Mouse (Mus musculus) G1E (cell line): ENCODE measurements at regions not wholly inside any gene's neighbourhood (a gene's known extent, or its start where the extent isn't known, plus 50 kb on each side); places are given as distances from the start of the nearest gene placed in this dataset.

Experiments used
- ATAC-seq: 2 replicates; pipeline ENCODE4 v1.8.0; 2016; ENCODE audit warnings: mild to moderate bottlenecking; ENCODE audit not compliant: insufficient number of reproducible peaks, poor library complexity, low FRiP score, severe bottlenecking; ENCODE audit errors: extremely low read depth
- DNase-seq: peaks from one replicate; pipeline ENCODE4 v3.0.0; 2012; ENCODE audit warnings: low spot score
- H3K27me3 ChIP-seq: 2 replicates; pipeline ENCODE4 v1.6.1; 2012; ENCODE audit warnings: mild to moderate bottlenecking, low read length, inconsistent platforms; ENCODE audit not compliant: insufficient read depth
- H3K36me3 ChIP-seq: replicated peaks from 2 replicates; pipeline ENCODE3; 2012; ENCODE audit warnings: mild to moderate bottlenecking, inconsistent platforms
- H3K4me1 ChIP-seq: 2 replicates; pipeline ENCODE4 v1.6.1; 2012; ENCODE audit warnings: low read depth, low read length, inconsistent platforms, mixed read lengths; ENCODE audit not compliant: insufficient read depth
- H3K4me3 ChIP-seq: 2 replicates; pipeline ENCODE4 v1.5.1; 2012; ENCODE audit warnings: low read depth, mild to moderate bottlenecking, inconsistent platforms, low read length, moderate library complexity, mixed read lengths
- H3K9me3 ChIP-seq: replicated peaks from 2 replicates; pipeline ENCODE4 v1.6.1; 2012; ENCODE audit warnings: inconsistent platforms
- CTCF ChIP-seq: IDR thresholded peaks from 2 replicates; pipeline ENCODE4 v1.5.1; 2012; ENCODE audit warnings: low read depth, low read length, inconsistent platforms, mixed read lengths
- GATA1 ChIP-seq: IDR thresholded peaks from 2 replicates; pipeline ENCODE4 v1.6.1; 2012; ENCODE audit warnings: borderline replicate concordance, low read length, inconsistent platforms, mixed read lengths
- GATA2 ChIP-seq: IDR thresholded peaks from 2 replicates; pipeline ENCODE4 v1.6.1; 2012; ENCODE audit warnings: low read depth, low read length, inconsistent platforms, borderline replicate concordance
- POLR2AphosphoS5 ChIP-seq: IDR thresholded peaks from 2 replicates; pipeline ENCODE4 v1.6.1; 2012; ENCODE audit warnings: low read depth, low read length, inconsistent platforms; ENCODE audit not compliant: insufficient replicate concordance
- TAL1 ChIP-seq: conservative IDR thresholded peaks from 2 replicates; pipeline ENCODE4 v1.6.1; 2012; ENCODE audit warnings: low read depth, low read length, inconsistent platforms, mixed read lengths

DNA sequence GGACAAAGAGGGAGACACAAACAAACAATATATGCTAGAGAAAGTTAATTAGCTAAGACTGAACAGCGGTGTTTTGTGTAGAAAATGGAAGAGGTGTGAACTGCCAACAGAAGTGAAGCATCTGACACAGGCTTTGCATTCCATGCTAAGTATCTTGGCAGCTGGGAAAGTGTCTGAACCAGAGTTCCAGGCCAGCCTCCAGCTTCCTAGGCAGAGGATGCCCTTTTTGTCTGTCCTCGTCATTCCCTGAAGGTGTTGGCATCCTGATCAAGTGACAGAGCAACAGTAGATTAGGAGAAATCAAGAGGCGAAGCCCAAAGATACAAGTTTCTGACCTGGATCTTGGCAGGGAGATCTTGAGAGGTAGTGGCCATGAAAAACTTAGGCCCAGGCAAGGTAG, 452.4 kb downstream of the Epha4 start:
- Histone ChIP-seq H3K4me1 (no peaks in the 10 kb centered on the region), H3K4me3 (no peak overlapping the region), H3K9me3 (peaks cover 43% of the 10 kb centered on the region), H3K27me3 (no peaks in the 10 kb centered on the region), H3K36me3 (no peaks in the 10 kb centered on the region)
- TF ChIP-seq CTCF (no peak), GATA2 (no peak), POLR2AphosphoS5 (no peak), GATA1 (no peak)
- DNase-seq (no peak), ATAC-seq (no peak)

DNA sequence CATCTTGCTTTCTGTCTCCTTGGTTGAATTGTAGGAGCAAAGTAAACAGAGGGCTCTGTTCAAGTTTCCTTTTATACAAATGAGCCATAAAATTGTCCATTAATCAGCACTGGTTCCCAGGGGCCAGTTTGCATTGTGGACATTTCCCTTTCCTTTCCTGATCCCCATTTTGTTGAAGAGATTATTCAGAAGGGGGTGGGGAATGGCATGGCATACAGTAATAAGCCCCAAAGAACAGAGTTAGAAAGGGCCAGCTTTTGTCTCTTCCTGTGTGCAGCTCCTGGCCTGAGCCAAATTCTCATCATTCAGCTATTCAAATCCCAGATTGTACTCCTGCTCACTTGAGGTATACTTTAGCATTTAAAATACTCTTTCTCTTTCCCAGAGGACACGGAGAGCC, 441.8 kb downstream of the Epha4 start:
- DNase-seq, result no peak
- no peaks in the 10 kb centered on the region for H3K36me3 ChIP-seq
- H3K27me3 ChIP-seq, result no peaks in the 10 kb centered on the region
- no peak for TF ChIP-seq GATA2
- no peak for TF ChIP-seq GATA1
- TF ChIP-seq POLR2AphosphoS5, result no peak
- no peak for TF ChIP-seq CTCF
- no peak overlapping the region for H3K4me3 ChIP-seq
- H3K4me1 ChIP-seq, result no peaks in the 10 kb centered on the region
- no peak for ATAC-seq
- peaks cover 30% of the 10 kb centered on the region for H3K9me3 ChIP-seq

DNA sequence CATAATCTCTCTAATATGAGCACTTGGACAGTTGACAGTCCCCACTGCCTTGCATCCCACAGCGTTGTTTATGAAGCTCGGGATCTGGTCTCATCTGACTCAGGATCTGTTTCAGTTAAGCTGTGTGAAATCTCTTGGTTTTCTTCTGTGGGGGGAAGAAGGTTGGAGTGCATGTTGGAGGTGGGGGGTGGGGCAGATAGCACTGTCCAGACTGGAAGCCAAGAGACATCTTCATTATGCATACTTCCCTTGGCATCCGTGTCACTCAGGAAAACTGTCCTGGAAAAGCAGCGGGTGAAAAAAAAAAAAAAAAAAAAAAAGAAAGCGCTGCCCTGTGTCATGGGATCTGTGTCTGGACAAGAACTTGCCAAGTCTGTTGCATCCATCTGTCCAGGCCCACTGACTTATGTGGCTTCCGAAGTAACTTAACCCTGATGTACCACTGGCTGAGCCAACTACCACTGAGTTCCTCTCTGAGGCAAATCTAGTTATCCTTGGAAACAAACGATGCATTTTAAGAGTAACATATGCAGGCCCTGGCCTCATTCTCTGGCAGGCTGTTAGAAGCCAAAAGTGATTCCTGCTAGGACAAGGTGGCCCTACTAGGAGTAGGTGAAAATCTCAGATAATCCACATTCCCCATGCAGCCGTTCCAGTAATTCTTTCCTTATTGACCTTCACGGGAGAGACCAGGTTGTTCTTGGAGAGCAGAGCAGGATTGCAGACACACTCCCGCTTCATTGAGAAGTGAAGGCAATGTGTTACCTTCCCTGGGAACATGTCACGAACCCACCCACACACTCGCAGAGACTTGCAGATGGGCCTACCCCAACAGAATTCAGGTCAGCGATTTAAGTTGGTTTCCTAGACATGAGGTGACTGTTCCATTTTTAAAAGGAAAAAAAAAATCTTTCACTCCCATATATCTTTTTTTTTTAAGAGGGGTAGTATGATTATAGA, 439.7 kb downstream of the Epha4 start:
- no peaks in the 10 kb centered on the region for H3K36me3 ChIP-seq
- H3K9me3 ChIP-seq, result peaks cover 34% of the 10 kb centered on the region
- no peak for TF ChIP-seq GATA2
- no peak for TF ChIP-seq CTCF
- H3K27me3 ChIP-seq, result no peaks in the 10 kb centered on the region
- no peaks in the 10 kb centered on the region for H3K4me1 ChIP-seq
- H3K4me3 ChIP-seq, result no peak overlapping the region
- DNase-seq (no peak), ATAC-seq (no peak)

DNA sequence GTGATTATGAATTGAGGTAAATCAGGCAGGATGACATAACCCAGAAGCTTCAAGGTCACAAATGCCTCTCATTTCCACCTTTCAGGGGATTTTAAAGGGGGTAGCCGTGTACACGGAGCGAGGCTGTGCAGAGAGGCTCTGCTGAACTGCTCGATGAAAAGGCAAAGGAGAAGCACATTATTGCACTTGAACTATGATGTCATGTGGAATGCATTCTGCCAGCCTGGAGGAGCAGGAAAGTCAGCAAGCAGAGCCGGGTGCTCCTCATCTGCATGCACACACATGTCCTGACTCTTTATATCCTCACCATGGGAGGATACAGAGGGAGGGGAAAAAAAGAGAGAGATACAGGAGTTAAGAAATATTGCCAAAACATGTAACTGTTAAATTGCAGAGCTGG, 434.1 kb downstream of the Epha4 start:
- Histone ChIP-seq H3K27me3 (no peaks in the 10 kb centered on the region), H3K36me3 (no peaks in the 10 kb centered on the region), H3K4me1 (no peaks in the 10 kb centered on the region), H3K4me3 (no peak overlapping the region), H3K9me3 (peaks cover 50% of the 10 kb centered on the region)
- no peak for DNase-seq
- TF ChIP-seq GATA1 (no peak), POLR2AphosphoS5 (no peak), CTCF (no peak), TAL1 (no peak), GATA2 (no peak)
- ATAC-seq, result no peak

DNA sequence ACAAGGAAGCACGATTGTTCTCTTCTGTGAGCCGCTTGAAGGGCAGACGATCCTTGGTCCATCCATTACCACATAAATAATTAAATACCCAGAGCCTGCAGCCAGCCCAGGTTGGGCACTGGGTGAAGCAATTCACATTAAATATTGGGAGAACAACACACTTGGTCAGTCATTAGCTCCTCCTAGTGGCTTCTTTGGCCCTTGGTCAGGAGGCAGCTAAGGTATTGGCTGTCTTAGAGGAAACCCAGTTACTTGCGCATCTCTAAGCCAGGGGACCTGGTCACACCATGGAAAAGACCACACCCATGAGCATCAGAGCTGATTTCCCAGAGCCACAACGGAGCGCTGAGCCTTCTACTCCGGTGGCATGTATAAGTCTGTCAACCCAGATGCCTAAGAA, 433.2 kb downstream of the Epha4 start:
- no peak overlapping the region for H3K4me3 ChIP-seq
- no peaks in the 10 kb centered on the region for H3K27me3 ChIP-seq
- no peaks in the 10 kb centered on the region for H3K4me1 ChIP-seq
- ATAC-seq (no peak), DNase-seq (no peak)
- peaks cover 50% of the 10 kb centered on the region for H3K9me3 ChIP-seq
- H3K36me3 ChIP-seq, result no peaks in the 10 kb centered on the region
- no peak for TF ChIP-seq POLR2AphosphoS5
- no peak for TF ChIP-seq CTCF
- TF ChIP-seq TAL1, result no peak
- no peak for TF ChIP-seq GATA1
- TF ChIP-seq GATA2, result no peak

DNA sequence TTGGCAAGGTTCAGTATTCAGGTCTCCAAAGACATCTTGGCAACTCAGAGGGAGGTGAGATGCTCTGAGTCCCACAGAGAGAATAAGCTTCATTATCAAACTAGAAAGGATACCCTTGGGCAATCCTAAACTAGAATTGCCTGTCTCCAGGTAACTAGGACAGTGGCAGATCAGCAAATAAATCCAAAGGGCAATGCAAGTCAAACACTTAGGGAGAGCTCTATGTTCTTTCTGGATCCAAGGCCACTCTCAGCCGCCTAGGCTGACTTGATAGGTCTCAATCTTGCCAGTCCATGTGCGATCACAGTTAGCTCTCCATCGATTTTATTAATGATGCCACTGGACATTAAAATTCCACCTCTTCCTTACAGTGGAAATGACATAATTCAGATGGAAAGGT, 432.5 kb downstream of the Epha4 start:
- H3K27me3 ChIP-seq, result no peaks in the 10 kb centered on the region
- H3K9me3 ChIP-seq, result peaks cover 53% of the 10 kb centered on the region
- DNase-seq, result no peak
- TF ChIP-seq CTCF, result no peak
- no peak for TF ChIP-seq POLR2AphosphoS5
- no peak for TF ChIP-seq GATA1
- no peak for TF ChIP-seq TAL1
- no peak for TF ChIP-seq GATA2
- no peak overlapping the region for H3K4me3 ChIP-seq
- H3K36me3 ChIP-seq, result no peaks in the 10 kb centered on the region
- ATAC-seq, result no peak
- H3K4me1 ChIP-seq, result no peaks in the 10 kb centered on the region

DNA sequence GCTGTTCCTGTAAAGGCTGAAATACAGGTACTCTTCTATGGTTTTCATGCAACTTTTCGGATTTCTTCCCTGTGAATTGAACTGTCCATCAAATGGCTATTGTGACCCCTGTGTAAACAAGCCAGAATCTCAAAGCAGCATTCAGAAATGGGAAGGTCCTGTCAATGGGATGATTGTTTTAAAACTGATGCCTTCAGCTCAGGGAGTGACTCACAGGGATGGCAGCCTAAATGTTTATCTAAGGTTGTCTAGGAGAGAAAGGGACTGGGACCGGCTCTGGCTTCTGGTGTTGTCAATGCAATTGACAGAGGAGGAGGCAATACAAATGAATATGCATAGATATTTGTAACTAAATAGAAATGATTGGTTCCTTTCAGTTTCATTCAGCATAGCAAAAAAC, 421.3 kb downstream of the Epha4 start:
- no peak for ATAC-seq

More for the DNA sequence above, 421.3 kb downstream of the Epha4 start:
- Histone ChIP-seq H3K9me3 (peaks cover 25% of the 10 kb centered on the region), H3K4me3 (no peak overlapping the region), H3K27me3 (no peaks in the 10 kb centered on the region), H3K4me1 (no peaks in the 10 kb centered on the region), H3K36me3 (no peaks in the 10 kb centered on the region)
- DNase-seq, result no peak
- TF ChIP-seq GATA2, result no peak
- TF ChIP-seq POLR2AphosphoS5, result no peak
- no peak for TF ChIP-seq TAL1
